Mouse (Mus musculus) activated CD4-positive, CD25-positive, alpha-beta regulatory T cell, adult 4 months (primary cell): ENCODE measurements around the gene Zfp445. TPM values are rescaled to one million over a fixed set of nuclear protein-coding genes. Genes with fewer than 3 reads are reported as not detected.
A peak's percentile ranks its signal among the peaks of the same experiment; 100 is the strongest.
"Not testable (repeated sequence)": the region's sequence is repeated elsewhere in the genome, so short reads cannot be mapped to it uniquely, and the experiment has no call there.

Source experiments
- ATAC-seq: one replicate; pipeline ENCODE4 v1.8.0; 2017
- polyA plus RNA-seq, 2 experiments: library from polyadenylated mRNA; unstranded; fragments of 100-300 nt; shearing (Covaris generic); gene quantifications; one replicate each; pipeline ENCODE4 v1.2.1; 2017

Zfp445 gene
- 10 to 100 TPM; 23.7 to 38.9 TPM for polyA plus RNA-seq

- peak; percentile 98 for ATAC-seq
Observed at GRCm38 (mm10) chr9:122865697-122866166, at the start of gene Zfp445. TSS of gene Zfp445 (minus strand) at chr9:122866006.

- ATAC-seq, result no peak
Observed at GRCm38 (mm10) chr9:122902717-122903535, 37.1 kb upstream of the Zfp445 start.

DNA sequence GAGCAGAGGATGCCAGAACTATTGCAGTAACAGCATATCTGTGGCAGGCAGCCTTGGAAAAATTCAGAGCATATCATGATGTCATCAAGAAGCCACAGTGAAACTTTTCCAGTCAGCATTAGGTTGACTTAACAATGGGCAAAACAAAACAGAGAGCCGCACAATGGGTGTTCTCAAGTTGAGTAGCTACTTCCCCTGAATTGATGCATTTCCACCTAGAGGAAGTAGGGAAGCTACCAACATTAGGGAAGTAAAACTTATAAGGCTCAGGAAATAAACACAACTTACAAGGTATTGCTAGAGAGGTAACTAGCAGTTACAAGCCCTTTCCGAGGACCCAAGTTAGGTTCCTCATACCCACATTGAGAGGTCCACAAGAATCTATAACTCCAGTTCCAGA, 35.2 kb upstream of the Zfp445 start:
- ATAC-seq, result no peak

GRCm38 (mm10) chr9:122886372-122887179, 20.8 kb upstream of the Zfp445 start:
- ATAC-seq, result peak; percentile 98

DNA sequence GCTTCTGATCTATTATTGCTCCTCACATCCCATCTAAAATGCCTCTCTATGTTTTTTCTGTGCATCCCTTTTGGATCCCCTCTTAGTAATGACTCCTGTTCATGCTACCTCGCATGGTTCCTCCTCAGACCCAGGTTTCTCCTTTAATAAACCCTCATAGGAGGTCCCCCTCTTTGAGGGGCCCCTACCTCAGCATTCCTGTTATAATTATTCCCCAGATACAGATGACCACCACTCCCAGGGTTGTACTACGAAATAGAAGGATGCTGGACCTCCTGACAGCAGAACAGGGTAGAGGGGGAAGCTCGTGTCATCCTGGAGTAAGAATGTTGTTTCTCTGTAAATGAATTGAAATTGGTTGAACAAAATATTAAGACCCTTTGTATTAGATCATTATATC, 19.6 kb upstream of the Zfp445 start, which contains the start of gene Zkscan7:
Gene Zkscan7 (plus strand): TSS at position 301 of the 400 bp plus-strand sequence.
- ATAC-seq, result no peak

DNA sequence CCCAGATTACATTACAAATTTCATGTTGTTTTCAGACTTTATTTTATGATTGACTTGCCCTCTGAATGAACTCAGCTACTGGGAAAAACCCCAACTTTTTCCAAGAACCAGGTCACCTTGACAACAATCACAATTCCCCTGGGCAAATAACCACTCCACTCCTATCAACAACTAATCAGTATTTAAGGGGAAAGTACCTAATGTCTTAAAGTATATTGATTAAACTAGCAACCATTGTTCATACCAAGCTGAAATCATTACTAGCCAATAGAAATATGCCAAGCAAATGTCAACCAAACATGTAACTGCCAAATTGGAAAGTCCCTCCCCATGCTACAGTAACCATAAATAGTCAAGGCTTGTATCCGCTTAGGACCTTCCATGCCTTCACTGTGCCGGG, 9.3 kb upstream of the Zfp445 start:
- peak; percentile 36 for ATAC-seq

DNA sequence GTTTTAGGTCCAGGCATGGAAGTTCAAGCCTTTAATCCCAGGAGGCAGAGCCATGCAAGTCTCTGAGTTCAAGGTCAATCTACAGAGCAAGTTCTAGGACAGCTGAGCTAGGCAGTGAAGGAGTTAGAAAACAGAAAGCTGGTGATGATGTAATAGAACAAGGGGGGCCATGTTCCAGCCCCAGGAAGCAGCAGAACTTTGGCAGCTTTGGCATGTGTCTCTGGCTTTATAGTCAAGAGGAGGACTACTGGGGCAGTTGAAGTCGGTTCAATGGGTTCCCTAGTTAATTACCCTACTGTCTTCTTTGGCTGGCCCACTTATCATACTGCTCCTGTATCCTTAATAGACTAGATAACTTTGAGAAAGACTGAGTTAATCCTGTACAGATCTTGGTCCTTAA, 8.8 kb upstream of the Zfp445 start:
- no peak for ATAC-seq

DNA sequence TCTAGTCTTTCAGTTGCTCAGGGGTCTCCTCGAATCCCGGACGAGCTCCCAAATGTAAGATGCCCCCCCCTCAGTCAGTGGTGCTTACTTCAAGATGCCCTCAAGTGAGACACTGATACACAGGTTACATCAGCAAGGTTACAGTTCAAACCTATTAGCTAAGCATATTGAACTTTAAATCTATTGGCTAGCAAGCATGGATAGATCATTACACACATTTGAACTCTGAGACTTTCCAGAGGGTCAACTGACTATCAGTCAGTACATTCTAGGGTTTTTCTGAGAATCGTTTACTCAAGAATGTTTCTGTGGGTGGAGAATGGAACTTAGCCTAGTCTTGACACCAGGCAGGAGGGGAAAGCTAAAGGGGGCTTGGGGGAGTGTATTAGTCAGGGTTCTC, 6.8 kb upstream of the Zfp445 start:
- no peak for ATAC-seq

DNA sequence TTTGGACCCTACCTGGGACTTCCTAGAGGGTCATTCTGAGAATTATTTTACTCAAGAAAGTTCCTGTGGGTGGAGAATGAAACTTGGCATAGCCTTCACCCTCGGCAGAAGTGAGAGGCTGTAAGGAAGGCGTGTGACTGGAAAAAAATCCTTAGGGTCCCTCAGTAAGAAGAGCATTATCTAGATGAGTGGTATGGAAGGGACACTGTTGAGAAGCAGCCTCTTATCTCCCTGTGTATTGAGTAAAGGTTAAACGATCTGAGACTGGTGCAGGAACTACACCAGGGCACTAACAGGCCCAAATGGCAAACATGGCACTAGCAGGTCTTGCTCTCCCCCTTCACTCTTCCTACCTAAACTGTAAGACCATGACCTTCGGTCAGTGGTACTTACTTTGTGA, 386 bp upstream of the Zfp445 start:
- peak; percentile 12 for ATAC-seq

DNA sequence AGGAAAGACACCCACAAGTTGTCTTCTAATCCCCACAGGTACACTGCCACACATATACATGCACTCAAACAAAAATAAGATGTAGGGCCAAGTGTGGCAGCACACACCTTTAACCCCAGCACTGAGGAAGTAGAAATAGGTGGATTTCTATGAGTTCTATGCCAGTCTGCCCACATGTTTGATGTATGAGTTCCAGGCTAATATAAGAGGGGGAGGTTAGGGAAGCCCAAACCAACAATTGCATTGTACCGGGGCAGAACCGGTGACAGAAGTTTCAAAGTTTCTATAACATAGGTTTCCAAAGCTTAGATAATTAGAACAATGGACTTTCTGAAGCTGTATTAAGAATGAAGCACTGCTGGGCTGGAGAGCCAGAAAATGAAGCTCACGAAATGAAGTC, 958 bp downstream of the Zfp445 start:
- no peak for ATAC-seq

GRCm38 (mm10) chr9:122863731-122864130, 2.1 kb downstream of the Zfp445 start:
- no peak for ATAC-seq

GRCm38 (mm10) chr9:122860752-122861151, 5.1 kb downstream of the Zfp445 start:
- no peak for ATAC-seq

- ATAC-seq, result no peak
Observed at GRCm38 (mm10) chr9:122856716-122857115, 9.1 kb downstream of the Zfp445 start.

DNA sequence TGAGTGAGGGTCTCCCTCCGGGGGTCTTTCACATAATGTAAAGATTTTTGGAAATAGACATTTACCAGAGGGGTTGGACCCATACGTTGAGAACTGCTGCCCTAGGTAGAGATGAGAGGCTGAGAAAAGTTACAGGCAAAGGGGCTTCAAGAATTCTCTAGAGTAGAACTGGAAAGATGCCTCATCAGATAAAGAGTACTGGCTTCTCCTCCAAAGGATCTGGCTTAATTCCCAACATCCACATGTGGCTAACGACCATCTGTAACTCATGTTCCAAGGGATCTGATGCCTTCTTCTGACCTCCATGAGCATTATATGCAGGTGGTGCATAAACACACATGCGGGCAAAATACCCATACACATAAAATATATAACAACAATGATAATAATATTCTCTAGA, 10.2 kb downstream of the Zfp445 start:
- ATAC-seq, result no peak

DNA sequence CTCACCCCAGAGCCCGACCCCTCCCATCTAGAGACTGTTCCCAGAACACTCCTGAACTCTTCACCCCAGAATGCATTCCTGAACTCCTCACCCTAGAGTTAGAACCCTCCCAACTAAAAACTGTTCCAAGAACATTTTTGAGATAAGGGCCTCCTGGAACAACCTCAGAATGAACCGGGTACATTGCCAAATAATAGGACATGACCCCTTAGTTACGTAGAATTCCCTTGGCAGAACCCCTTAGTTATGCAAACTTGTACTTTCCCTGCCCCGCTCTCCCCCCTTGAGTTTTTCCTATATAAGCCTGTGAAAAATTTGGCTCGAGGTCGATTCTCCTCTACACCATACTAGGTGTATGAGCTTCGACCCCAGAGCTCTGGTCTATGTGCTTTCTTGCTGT, 10.7 kb downstream of the Zfp445 start:
- ATAC-seq, result not testable (repeated sequence)

- ATAC-seq, result no peak
Observed at GRCm38 (mm10) chr9:122854526-122854925, 11.3 kb downstream of the Zfp445 start.

DNA sequence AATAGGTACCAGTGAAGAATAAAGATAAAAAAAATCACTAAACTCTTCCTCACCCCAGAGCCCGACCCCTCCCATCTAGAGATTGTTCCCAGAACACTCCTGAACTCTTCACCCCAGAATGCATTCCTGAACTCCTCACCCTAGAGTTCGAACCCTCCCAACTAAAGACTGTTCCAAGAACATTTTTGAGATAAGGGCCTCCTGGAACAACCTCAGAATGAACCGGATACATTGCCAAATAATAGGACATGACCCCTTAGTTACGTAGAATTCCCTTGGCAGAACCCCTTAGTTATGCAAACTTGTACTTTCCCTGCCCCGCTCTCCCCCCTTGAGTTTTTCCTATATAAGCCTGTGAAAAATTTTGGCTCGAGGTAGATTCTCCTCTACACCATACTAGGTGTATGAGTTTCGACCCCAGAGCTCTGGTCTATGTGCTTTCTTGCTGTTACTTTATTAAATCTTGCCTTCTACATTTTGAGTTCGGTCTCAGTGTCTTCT, 17.9 kb downstream of the Zfp445 start:
- not testable (repeated sequence) for ATAC-seq

GRCm38 (mm10) chr9:122846156-122846555, 19.6 kb downstream of the Zfp445 start:
- no peak for ATAC-seq

- ATAC-seq, result no peak
Observed at GRCm38 (mm10) chr9:122845621-122846020, 20.2 kb downstream of the Zfp445 start.

- no peak for ATAC-seq
Observed at GRCm38 (mm10) chr9:122843760-122844159, 22.0 kb downstream of the Zfp445 start, which contains the start of gene Gm35549. TSS of gene Gm35549 (minus strand) at chr9:122844035.

- no peak for ATAC-seq
Observed at GRCm38 (mm10) chr9:122837680-122838079, 28.1 kb downstream of the Zfp445 start.

DNA sequence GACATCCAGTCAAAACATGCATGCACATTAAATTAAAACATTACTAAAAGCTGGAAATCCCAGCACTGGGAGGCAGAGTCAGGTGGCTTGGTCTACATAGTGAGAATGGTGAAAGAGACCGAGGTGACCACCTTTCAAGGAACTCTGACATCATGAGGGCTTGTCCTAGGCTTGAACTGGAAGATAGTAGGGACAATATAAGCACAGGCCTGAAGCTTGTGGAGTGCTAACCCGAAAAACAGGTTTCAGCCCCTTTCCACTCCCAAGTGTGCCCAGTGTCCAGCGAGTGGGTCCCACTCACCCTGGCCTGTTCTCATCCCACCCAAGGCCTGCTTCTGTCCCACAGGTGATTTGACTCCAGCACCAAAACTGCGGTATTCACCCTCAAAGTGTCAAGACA, 28.6 kb downstream of the Zfp445 start:
- no peak for ATAC-seq

DNA sequence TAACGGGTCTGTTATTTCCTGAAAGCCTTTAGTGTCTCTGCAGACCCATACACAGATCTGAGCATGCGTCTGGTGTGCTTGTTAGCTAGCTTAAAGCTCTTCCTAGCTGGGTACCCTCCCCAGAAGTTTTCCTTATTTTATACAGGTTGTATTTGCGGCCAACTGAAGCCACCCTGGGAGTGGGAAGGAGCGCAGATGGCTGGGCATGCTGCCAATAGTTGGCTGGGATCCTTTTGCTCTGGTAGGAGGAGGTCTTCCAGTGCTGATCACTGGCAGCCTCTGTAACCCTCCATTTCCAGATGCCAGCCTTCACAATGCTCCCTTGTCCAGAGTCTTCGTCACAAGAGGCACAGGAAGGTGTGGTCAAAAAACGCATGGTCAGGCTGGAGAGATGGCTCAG, 29.0 kb downstream of the Zfp445 start:
- ATAC-seq, result no peak
